Mouse (Mus musculus) MEL-GATA-1-ER (cell line): ENCODE data around the gene Dyrk1a.

Experiments used
- DNase-seq: peaks from one replicate; pipeline ENCODE4 v3.0.0-alpha.2; 2012; ENCODE audit warnings: low read depth; ENCODE audit errors: extremely low read depth

Gene Dyrk1a

DNA sequence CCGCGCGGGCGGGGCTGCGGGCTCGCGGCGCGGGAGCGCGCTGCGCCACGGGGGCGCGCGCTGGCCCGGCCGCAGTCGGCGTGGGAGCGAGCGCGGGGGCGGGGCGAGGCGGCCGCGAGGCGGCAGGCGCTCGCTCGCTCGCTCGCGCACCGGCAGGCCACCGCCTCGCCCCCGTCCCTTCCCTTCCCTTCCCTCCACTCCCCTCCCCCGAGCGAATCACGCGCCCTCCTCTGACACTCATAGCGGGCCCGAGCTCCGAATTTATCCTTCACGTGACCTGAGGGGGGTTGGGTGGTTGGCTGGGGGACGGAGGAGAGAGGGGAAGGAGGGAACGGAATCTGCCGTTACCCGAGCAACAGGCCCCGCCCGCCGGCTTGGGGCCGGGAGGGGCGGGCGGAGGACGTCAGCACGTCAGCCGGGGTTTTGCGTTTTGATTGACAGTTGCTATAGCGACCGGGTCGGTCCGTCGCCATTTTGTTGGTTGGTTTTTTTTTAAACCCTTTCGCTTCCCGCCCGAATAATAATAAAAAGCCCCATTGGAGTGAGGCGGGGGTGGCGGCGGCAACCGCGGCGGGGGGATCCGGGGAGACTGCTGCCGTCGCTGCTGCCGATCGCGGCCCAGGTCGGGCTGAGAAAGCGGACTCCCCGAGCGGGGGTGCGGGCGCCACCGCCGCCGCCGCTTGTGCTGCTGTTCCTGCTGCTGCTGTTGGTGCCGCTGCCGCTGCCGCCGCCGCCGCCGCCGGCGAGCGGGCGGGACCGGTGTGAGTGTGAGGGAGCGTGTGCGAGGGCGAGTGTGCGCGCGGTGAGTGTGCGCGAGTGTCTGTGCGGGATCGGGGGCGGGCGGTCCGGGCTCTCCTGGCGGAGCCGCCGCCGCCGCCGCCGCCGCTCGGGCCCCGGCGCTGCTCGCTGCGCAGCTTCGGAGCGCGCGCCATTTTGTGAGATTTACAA is at the start of gene Dyrk1a:
TSS of gene Dyrk1a (plus strand) at position 782 of the 948 bp plus-strand sequence.
- peak; percentile 96 for DNase-seq

GRCm38 (mm10) chr16:94523594-94524377 is 46.0 kb upstream of the Dyrk1a start:
- DNase-seq = no peak

DNA sequence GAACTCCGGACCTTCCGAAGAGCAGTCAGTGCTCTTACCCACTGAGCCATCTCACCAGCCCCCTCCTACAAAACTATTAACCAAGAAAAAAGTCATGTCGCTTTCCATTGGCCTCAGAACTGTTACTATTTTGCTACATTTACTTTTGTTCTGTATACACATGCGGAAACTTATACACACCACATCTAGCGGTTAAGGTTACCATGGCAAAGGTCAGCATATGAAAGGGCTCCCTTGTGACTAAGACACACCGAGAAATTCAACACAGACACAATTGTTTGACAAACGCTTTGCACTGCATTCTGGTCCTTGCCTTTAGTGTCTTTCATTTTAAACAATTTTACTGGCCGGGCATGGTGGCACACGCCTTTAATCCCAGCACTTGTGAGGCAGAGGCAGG is 45.1 kb upstream of the Dyrk1a start:
- no peak for DNase-seq

- DNase-seq = peak; percentile 23
These were observed 43.9 kb upstream of the Dyrk1a start for GRCm38 (mm10) chr16:94525955-94526343.

DNA sequence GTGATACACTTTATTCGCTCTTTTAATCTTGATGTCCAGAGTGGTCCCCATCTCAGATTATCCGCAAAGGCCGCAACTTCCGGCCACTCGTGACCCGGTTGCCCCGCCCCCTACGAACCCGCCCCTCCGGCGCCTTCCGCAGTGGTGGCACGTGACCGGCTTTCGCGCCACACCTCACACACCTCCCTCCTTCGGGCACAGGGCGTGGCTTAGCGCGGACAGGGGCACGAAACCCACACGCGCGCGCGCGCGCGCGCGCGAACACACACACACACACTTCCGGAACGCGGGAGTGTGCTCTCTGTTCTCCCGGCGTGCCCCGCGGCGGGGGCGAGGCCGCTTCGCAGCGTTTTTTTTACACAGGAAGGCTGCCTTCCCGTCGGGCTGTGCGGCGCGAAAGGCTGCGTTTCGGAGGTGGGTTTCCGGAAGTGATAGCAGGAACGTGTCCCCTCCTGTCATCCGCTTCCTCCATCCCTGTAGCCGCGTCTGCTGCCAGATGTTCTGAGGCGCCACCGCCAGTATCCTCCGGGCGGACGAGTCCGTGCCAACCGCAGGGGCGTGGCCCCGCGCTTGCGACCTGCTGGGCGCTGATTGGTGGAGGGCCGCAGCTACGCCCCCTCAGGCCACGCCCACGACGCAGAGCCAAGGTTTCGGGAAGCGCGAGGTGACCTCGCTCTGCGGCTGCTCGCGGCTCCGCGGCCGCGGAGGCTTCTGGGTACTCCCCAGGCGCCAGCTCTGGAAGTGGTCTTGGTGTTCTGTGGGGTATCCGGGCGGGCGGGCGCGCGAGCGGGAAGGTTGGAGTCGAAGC is 43.3 kb upstream of the Dyrk1a start, which contains the start of gene Vps26c:
TSS of gene Vps26c (minus strand) at position 487 of the 808 bp plus-strand sequence.
- DNase-seq = peak; percentile 92

DNA sequence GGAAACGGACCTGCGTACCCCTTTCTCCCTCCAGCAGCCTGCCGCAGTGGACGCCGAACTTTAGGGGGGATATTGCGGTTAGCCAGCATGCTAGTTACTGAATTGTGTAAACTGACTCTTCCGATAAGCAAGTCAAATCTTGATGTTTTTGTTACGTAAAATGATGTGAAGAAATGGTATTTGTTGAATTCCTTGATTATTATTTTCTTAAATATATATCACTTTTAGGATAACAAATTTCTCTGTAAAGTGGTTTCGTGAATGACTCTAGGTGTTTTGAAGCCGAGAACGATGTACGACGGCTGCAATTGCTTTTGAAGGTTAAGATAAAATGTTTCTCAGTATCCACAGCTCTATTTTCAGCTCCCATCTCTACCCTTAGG is 42.7 kb upstream of the Dyrk1a start:
- no peak for DNase-seq

GRCm38 (mm10) chr16:94527546-94527945 is 42.3 kb upstream of the Dyrk1a start:
- DNase-seq = no peak

GRCm38 (mm10) chr16:94531268-94531667 is 38.5 kb upstream of the Dyrk1a start:
- no peak for DNase-seq

GRCm38 (mm10) chr16:94533679-94534078 is 36.1 kb upstream of the Dyrk1a start:
- no peak for DNase-seq

DNA sequence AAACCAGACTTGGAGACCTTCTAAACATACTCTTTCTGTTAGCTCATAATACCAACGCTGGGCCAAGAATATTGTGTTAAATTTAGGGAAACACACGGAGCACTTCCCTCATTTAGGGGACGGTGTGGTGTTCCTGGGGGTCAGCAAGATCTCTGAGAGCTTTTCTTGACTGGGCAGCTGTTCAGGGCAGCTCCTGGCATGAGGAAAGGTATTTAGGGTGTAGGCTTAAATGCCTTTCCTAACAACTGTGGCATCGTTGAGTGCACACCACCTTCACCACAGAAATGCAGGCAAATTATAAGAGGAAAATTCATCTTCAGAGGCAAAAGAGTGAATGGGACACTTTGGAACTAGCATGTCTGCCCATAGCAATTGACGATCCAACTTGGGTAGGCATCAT is 34.1 kb upstream of the Dyrk1a start:
- no peak for DNase-seq

GRCm38 (mm10) chr16:94536417-94537158 is 33.2 kb upstream of the Dyrk1a start:
- DNase-seq = no peak

DNA sequence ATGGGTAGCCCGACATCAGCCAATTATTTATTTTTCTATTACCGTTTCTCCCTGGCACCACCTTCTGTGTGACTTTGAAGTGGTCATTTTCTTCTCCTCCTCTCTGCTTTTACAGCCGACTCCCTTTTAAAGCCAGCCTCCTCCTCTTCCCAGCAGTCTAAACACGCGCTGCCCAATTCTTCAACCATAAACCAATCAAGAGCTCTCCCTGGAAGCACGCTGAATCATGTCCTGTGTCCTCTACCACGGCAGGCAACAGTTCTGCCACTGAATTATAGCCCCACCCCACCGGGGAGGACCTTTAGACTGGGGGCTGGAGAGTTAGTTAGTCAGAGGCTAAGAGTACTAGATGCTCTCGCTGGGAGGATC is 32.7 kb upstream of the Dyrk1a start:
- DNase-seq = no peak

DNA sequence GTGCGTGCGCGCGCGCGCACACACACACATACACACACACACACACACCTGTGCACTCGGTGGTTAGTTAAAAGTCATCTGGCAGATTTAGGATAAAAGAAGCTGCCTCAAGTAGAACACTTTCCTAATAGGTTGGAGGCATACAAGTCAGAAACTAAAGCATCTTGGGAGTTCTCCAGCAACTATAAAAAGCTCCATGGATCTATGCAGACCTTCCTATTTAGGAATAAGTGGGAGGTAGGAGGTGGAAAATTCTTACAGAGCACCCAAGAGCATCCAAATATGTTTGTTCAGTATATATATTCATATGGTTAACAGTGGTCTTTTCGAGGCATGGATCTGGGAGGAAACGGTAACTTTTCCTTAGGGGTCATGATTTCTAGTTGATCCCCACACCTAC is 29.7 kb upstream of the Dyrk1a start:
- no peak for DNase-seq

GRCm38 (mm10) chr16:94542898-94543297 is 26.9 kb upstream of the Dyrk1a start:
- no peak for DNase-seq

GRCm38 (mm10) chr16:94544540-94545105 is 25.2 kb upstream of the Dyrk1a start:
- no peak for DNase-seq

GRCm38 (mm10) chr16:94545781-94546562 is 23.8 kb upstream of the Dyrk1a start:
- no peak for DNase-seq

- no peak for DNase-seq
These were observed 20.0 kb upstream of the Dyrk1a start for GRCm38 (mm10) chr16:94549813-94550212.

DNA sequence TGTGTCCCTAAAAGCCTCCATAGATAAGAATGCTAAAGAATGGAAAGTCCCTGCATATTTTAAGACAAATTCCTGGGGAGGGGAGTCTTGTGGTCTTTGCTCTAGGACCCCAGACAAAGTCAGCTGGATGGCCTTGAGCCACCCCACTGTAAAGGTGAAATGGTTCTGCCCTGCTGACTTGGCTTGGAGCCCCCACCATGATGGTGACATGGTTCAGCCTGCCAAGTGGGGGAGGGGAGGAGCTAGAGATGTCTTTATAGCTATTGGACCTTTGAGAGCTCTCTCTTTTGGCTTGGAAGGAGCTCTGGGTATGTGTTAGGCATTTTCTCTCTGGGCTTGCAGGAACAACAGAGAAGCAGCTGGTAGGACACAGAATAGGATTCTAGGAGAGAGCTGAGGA is 17.9 kb upstream of the Dyrk1a start:
- DNase-seq = no peak

DNA sequence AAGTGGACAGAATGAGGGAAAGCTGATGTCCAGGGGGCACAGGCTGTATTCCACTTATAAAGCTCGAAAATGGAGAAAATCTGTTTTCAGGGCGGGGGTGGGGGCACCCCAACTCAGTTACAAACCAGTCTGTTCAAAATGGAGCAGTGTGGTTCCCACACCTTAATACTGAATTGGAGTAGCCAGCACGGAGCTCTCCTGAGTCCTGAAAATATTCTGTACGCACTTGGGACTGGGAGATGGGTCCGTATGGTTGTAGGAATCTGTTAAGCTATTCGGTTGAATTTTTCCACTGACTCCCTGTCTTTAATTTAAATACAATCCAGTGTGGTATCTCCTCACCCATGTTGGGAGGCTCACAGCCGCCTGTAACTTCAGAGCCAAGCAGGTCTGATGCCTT is 14.5 kb upstream of the Dyrk1a start:
- no peak for DNase-seq

DNA sequence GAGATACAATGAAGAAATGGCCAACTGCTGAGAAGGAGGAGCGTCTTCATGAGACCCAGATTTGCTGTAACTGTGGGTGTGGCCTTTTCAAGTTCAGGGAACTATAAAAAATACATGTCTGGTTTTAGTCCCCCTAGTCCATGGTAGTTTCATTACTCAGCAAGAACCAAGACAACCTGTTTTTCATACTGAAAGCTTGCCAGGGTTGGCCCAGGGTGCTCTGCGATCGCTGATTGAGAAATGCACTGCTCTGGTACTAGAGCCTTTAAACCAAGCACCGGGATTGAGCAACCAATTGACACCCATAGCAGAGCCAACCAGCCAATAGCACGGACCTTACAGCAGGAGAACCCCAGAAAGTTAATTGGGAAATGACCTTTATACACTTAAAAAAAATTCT is 13.6 kb upstream of the Dyrk1a start:
- no peak for DNase-seq
